Mouse (Mus musculus): ENCODE results near the gene Fbxo10.

DNA sequence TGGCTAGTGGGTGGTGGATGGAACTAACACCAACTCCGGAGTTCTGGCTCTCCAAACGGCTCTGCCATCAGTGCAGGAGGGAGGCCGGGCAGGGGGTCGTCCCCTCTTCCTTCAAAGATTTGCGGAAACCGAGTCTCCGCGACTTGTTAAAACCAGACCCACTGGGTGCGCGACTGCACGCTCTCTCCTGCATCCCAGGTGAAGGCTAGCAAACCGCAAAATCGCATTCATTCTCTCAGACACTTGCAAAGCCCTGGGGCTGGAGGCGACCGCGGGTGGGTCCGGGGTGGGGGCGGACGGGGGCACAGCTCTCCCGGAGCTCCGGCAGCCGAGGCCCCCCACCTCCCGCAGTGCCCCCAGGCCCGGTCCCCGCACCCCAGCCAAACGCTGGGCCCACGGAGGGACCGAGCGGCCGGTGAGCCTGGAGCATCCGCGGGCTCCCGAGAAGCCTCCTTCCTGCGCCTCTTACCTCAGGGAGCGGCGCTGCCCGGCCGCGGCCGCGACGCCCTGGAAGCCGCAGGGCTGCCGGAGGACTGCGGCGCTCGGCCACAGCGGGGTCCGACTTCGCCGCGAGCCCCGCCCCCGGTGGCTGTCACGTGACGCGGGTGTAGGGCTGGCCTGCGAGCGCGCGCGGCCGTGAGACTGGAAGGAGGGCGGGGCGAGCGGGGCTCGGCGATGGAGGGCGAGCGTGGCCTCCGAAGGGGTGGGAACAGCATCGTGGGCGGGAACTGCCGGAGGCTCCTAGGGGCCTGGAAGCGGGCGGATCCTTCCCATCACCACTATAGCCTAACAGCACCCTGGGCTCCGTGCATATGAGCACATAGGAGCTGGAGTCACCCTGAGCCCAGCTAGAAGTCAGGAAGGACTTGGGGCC, at the start of gene Fbxo10:
- no peak for TF ChIP-seq CTCF (IDR thresholded peaks at IDR 0.05; ENCODE audit: extremely low read depth, insufficient read depth, insufficient read length, insufficient replicate concordance)
- no peak for TF ChIP-seq POLR2A (IDR thresholded peaks at IDR 0.05; ENCODE audit: low read depth, low read length)

Data from spleen, adult 2 months (tissue).